Mouse (Mus musculus) ES-Bruce4 (cell line): ENCODE measurements at regions not wholly inside any gene's neighbourhood (a gene's known extent, or its start where the extent isn't known, plus 50 kb on each side); places are given as distances from the start of the nearest gene placed in this dataset.

Source experiments
- CTCF ChIP-seq: IDR thresholded peaks from one replicate; pipeline ENCODE4 v1.8.1; 2011; ENCODE audit warnings: low read depth, low read length
- POLR2A ChIP-seq: IDR thresholded peaks from one replicate; pipeline ENCODE4 v1.8.1; 2011; ENCODE audit warnings: low read length; ENCODE audit not compliant: insufficient read depth

DNA sequence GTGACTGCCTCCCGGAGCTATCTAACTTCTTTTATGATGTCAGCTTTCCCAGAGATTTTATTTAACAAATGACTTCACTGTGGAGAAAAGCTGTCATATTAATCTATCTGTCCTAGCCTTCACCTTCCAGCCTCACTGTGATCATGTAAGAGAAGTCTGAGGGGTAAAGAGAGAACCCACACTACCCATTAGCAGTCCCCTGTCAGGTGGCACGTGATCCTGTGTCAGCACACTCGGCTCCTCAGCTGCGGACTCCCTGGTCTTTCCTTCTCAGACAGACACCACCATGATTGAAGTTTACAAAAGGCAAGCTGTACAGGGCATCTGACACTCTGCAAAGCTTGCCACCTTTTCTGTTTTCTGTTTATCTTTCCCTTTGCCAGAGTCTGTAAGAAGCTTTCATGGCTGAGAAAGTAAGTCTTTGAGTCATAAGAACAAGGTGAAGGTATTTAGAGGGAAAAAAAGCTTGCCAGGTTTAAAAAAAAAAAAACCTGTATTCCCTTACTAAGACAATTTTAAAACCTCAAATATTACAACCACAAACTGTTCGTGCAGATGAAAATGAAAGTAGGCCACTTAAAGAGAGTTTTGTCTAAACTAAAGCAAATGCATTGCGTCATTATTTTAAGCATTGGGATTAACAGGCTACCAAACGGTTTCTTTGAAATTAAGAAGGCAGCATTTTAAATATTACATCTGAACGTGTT is 64.2 kb upstream of the Prep start:
- TF ChIP-seq CTCF (no peak), POLR2A (no peak)
